Mouse (Mus musculus): Measurements from ENCODE around the gene Ttf2. TPM values are rescaled to one million over a fixed set of nuclear protein-coding genes. Genes with fewer than 3 reads are reported as not detected.

The Ttf2 gene
- total RNA-seq (2021): 1 to 10 TPM; 4.5 to 4.8 TPM
- long read RNA-seq, experiment 1, full-length matches to known transcripts: 2 of 3 reads
- long read RNA-seq, experiment 1, partial matches to known transcripts: 0 of 3 reads
- long read RNA-seq, experiment 1, other reads (novel, unspliced or antisense): 1 of 3 reads
- long read RNA-seq, experiment 2, full-length matches to known transcripts: 6 of 13 reads
- long read RNA-seq, experiment 2, partial matches to known transcripts: 2 of 13 reads
- long read RNA-seq, experiment 2, other reads (novel, unspliced or antisense): 5 of 13 reads

- intact Hi-C loops (cut with DNase I; ENCODE audit: low total_unique reads): loop anchor here (10.0 kb wide), 1 partner anchor 485 kb away; no protein-coding TSS in a partner anchor
- peak; percentile 92 for DNase-seq
Measured at GRCm38 (mm10) chr3:100969176-100969917, at the start of gene Ttf2. Gene Ttf2, minus strand, starts transcription at chr3:100969663.

- intact Hi-C loops (cut with DNase I; ENCODE audit: low total_unique reads): no loop called here
- DNase-seq: no peak
Measured at GRCm38 (mm10) chr3:101018494-101018893, 49.0 kb upstream of the Ttf2 start.

- DNase-seq: no peak
- intact Hi-C loops (cut with DNase I; ENCODE audit: low total_unique reads): no loop called here
Measured at GRCm38 (mm10) chr3:101016050-101016449, 46.6 kb upstream of the Ttf2 start.

GRCm38 (mm10) chr3:101015254-101015653, 45.8 kb upstream of the Ttf2 start:
- no peak for DNase-seq
- intact Hi-C loops (cut with DNase I; ENCODE audit: low total_unique reads): no loop called here

DNA sequence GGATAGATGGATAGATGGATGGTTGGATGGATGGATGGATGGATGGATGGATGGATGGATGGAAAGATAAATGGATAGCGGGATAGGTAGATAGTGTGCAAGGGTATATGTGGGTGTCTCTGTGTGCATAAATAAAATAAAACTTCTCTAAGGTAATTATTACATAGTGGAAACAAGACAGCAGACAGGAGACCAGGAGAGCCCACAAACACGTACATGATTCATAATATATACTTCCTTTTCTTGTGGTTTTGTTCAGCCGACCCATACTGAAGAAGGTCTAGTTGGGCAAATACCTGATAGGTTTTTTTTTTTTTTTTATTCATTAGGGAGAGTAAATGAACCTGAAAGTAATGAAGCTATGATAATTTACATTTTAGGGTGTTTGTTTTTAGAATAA, 44.1 kb upstream of the Ttf2 start:
- intact Hi-C loops (cut with DNase I; ENCODE audit: low total_unique reads): no loop called here
- DNase-seq: no peak

DNA sequence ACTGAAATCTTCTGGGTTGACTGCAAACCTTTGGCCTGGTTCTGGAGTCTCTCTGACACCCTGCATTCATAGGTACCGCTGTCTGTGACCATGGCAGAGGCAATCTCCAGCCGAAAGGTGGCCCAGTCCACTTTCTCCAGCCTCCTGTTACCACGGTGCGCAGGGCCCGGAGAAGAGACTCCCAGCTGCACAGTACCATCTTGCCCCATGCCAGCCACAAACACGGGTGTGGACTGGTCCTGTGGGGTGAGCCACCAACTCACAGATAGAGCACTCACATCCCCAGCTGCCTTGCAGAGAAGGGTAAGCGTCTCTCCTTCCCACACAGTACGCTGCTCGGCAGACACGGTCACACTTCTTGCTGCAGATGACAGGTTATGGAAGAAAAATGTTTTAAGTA, 43.5 kb upstream of the Ttf2 start:
- no peak for DNase-seq
- intact Hi-C loops (cut with DNase I; ENCODE audit: low total_unique reads): no loop called here

- no peak for DNase-seq
- intact Hi-C loops (cut with DNase I; ENCODE audit: low total_unique reads): no loop called here
Measured at GRCm38 (mm10) chr3:101012597-101012996, 43.1 kb upstream of the Ttf2 start.

- intact Hi-C loops (cut with DNase I; ENCODE audit: low total_unique reads): no loop called here
- DNase-seq: peak; percentile 53
Measured at GRCm38 (mm10) chr3:101012131-101012571, 42.7 kb upstream of the Ttf2 start.

- intact Hi-C loops (cut with DNase I; ENCODE audit: low total_unique reads): no loop called here
- DNase-seq: no peak
Measured at GRCm38 (mm10) chr3:101011203-101011600, 41.7 kb upstream of the Ttf2 start.

DNA sequence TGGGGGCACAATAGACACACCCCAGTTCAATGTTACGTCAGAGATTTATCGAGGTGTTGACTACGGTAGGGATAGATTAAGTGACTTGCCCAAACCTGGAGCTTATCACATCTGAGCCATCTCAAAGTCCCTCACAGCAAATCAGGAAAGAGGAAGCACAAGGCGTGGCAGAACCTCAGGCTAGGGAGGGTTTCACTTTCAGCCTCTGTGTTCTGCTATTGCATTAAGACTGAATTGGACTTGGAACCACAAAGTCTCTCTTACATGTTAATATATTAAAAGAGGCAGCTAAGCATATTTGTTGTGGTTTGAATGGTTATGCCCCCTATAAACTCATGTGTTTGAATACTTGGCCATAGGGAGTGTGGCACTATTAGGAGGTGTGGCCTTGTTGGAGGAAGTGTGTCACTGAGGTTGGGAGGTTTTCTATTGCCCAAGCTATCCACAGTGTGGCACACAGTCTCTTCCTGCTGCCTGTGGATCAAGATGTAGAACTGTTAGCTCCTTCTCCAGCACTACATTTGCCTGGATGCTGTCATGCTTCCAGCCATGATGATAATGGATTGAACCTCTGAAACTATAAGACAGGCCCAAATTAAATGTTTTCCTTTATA, 41.2 kb upstream of the Ttf2 start:
- intact Hi-C loops (cut with DNase I; ENCODE audit: low total_unique reads): no loop called here

DNA sequence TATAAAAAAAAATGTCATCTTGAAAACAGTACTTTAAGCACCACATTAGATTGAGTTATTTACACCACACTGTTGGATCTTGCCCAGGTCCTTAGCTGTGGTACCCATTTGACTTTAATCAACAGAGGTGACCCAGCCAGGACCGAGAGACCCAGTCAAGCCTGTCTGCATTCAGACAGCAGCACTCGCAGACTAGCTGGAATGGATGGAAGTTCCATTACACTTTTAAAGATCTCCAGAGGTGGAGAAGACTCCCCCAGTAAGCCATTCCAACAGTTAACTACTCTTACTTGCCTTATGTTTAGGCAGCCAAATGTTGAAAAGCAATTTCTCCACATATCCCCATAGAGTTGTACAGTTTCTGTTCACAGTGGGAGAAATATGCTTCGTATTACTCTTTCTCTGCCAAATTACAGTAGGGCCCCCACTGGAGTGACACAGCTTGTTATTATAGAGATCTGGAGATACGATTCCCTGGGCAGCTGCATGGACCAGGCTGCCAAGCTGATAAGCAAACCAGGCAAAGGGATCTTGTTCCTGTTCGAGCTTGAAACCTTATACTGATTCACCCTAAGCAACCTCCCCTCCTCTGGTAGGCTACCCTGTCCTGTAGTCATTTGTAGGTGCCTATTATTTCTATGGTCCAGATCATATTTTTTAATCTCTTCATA, 37.8 kb upstream of the Ttf2 start:
- DNase-seq: no peak
- intact Hi-C loops (cut with DNase I; ENCODE audit: low total_unique reads): no loop called here

More for the DNA sequence above, 41.2 kb upstream of the Ttf2 start:
- no peak for DNase-seq

GRCm38 (mm10) chr3:101005392-101005791, 35.9 kb upstream of the Ttf2 start:
- DNase-seq: no peak
- intact Hi-C loops (cut with DNase I; ENCODE audit: low total_unique reads): no loop called here

DNA sequence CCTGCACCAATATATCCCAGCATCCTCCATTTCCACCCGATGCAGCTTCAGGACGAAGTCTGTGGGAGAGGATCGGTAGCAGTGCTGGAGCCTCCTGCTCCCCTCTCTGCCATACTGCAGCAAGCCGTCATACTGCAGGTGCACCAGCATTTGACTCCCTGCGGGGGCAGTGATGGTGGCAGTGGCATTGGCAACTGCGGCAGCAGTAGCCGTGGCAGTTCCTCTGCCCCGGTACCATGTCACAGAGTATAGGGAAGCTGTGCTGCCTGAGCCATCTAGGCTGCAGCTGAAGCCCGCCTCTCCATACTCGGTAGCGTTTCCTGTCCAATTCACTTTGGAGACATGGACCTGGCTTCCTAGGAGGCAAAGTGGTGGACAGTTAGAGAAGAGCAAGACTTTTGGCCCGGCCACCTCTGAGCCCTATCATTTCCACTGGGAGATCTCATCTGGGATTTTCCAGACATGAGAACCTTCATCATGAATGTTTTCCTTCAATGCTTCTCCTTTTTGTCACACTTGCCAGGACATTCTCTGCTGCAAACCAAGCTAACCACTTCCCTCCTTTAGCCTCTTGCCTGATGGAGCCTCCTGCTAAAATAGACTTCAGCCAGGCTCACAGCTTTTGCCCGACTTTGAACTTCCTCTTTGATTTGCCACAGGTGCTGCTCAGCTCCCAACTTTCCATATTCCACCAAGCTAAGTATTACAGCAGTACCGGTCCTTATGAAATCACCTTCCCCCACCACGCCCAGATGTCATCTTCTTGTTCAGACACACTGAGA, 34.3 kb upstream of the Ttf2 start:
- no peak for DNase-seq
- intact Hi-C loops (cut with DNase I; ENCODE audit: low total_unique reads): no loop called here

GRCm38 (mm10) chr3:100999732-101000131, 30.3 kb upstream of the Ttf2 start:
- no peak for DNase-seq

DNA sequence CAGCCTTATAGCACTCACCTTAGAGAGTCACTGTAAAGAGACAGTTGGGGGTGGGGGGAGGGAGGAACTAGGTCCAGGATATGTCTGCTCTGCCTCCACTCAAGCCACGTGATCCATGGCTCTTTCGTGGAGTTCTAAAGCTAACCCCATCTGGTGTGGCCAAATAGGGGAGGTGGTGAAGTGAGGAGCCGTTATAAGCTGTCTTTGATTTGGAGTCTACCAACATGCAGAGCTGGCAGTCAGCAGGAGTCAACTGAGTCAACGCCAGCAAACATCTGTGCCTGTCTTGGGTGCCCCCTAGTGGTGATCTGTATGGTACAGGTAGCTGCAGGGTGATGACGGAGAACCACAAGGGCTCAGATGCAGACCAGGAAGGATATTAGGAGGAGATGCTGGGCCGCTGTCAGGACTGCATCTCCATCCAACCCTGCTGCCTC, 29.5 kb upstream of the Ttf2 start:
- intact Hi-C loops (cut with DNase I; ENCODE audit: low total_unique reads): no loop called here
- peak; percentile 69 for DNase-seq

More at GRCm38 (mm10) chr3:100999732-101000131, 30.3 kb upstream of the Ttf2 start:
- intact Hi-C loops (cut with DNase I; ENCODE audit: low total_unique reads): no loop called here

DNA sequence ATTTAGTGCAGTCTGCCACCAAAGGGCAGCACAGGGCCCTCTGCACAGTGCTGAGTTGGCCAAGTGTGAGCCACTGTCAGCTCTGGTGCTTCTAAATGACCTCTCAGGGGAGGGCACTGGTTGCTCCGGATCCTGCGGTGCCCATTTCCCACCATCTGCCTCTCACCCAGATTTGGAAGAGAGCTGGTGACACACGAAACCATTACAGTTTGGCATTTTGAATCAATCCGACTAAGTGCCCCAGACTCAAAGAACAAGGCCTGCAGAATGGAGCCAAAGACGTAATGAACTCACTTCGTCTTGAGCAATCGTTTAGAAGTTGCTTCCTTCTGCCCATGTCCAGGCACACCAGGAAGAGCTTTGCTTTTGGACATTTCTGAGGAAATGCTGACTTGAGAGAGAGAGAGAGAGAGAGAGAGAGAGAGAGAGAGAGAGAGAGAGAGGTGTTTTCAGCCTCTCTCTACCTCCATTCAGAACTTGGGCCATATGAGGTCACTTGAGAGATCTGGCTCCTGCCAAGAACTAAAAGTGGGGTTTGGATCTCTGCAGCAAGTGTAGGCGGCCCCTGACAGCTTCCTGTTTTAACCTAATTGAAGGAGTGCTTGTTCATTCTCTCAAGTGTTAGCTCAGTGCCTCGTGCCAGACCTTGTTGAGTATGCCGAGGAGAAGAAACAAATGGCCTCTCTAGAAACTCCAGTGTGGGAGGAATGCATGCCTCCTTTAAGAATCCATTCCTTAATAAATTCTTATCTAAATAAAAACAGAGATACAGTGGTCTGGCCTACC, 28.5 kb upstream of the Ttf2 start:
- no peak for DNase-seq
- intact Hi-C loops (cut with DNase I; ENCODE audit: low total_unique reads): no loop called here

GRCm38 (mm10) chr3:100994252-100994651, 24.8 kb upstream of the Ttf2 start:
- DNase-seq: no peak
- intact Hi-C loops (cut with DNase I; ENCODE audit: low total_unique reads): no loop called here

DNA sequence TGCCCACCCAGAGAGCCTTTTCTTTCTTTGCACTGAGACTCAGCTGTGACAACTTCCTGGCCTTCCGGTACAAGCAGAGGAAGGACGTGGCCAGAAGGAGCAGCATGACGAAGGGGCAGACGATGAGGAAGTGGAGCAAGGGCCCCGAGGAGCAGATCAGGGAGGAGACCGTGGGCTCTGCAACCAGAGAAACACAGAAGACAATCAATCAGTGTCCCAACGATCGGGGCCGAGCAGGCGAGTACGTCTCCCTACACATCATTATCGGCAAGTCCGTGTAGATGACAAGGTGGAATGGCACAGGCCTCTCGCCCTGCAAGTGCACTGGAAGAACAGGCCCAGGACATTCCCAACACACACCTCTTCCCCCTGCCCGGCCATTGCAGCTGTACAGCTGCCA, 24.3 kb upstream of the Ttf2 start:
- intact Hi-C loops (cut with DNase I; ENCODE audit: low total_unique reads): no loop called here
- DNase-seq: no peak

All from gastrocnemius, postnatal 14 days (tissue).